Mouse (Mus musculus) megakaryocyte, embryonic 14.5 days (primary cell): ENCODE measurements at regions not wholly inside any gene's neighbourhood (a gene's known extent, or its start where the extent isn't known, plus 50 kb on each side); places are given as distances from the start of the nearest gene placed in this dataset.

ENCODE experiments used
- FLI1 ChIP-seq: IDR thresholded peaks from 2 replicates; pipeline ENCODE4 v1.6.1; 2012; ENCODE audit warnings: low read length, inconsistent platforms, mixed read lengths
- GATA1 ChIP-seq: IDR thresholded peaks from 3 replicates; pipeline ENCODE4 v1.6.1; 2012; ENCODE audit warnings: mixed read lengths, low read length, inconsistent platforms, borderline replicate concordance

- TF ChIP-seq GATA1 = no peak
- no peak for TF ChIP-seq FLI1
Measured at GRCm38 (mm10) chr11:111273651-111274050, 207.7 kb downstream of the Kcnj2 start.
